Mouse (Mus musculus) urinary bladder, postnatal 10 days (tissue): ENCODE results near the gene Fam118a.
"Not testable (repeated sequence)": the region's sequence is repeated elsewhere in the genome, so short reads cannot be mapped to it uniquely, and the experiment has no call there.

Experiments used
- DNase-seq: peaks from one replicate; pipeline ENCODE4 v3.0.0; 2022; ENCODE audit warnings: low spot score

The Fam118a gene

GRCm38 (mm10) chr15:85028648-85029047 lies at the start of gene Fam118a:
TSS of gene Fam118a (plus strand) at chr15:85028948.
- not testable (repeated sequence) for DNase-seq

GRCm38 (mm10) chr15:84981609-84982313 lies 47.0 kb upstream of the Fam118a start:
- DNase-seq = no peak

GRCm38 (mm10) chr15:84982888-84983287 lies 45.9 kb upstream of the Fam118a start:
- DNase-seq = no peak

- no peak for DNase-seq
Observed at GRCm38 (mm10) chr15:84983721-84984120, 45.0 kb upstream of the Fam118a start.

- DNase-seq = no peak
Observed at GRCm38 (mm10) chr15:84985516-84986160, 43.1 kb upstream of the Fam118a start.

- no peak for DNase-seq
Observed at GRCm38 (mm10) chr15:84986171-84987019, 42.4 kb upstream of the Fam118a start.

- no peak for DNase-seq
Observed at GRCm38 (mm10) chr15:84987020-84987815, 41.5 kb upstream of the Fam118a start.

GRCm38 (mm10) chr15:84987874-84988825 lies 40.6 kb upstream of the Fam118a start, which contains the start of gene 5031439G07Rik:
TSS of gene 5031439G07Rik (minus strand) at chr15:84988551.
- DNase-seq = peak; percentile 54

- no peak for DNase-seq
Observed at GRCm38 (mm10) chr15:84989098-84989497, 39.6 kb upstream of the Fam118a start.

- DNase-seq = no peak
Observed at GRCm38 (mm10) chr15:84989771-84990170, 39.0 kb upstream of the Fam118a start.

- DNase-seq = no peak
Observed at GRCm38 (mm10) chr15:84994498-84994897, 34.2 kb upstream of the Fam118a start.

- no peak for DNase-seq
Observed at GRCm38 (mm10) chr15:84995041-84995440, 33.7 kb upstream of the Fam118a start.

- DNase-seq = no peak
Observed at GRCm38 (mm10) chr15:84995967-84996366, 32.8 kb upstream of the Fam118a start.

GRCm38 (mm10) chr15:84997768-84998454 lies 30.8 kb upstream of the Fam118a start:
- no peak for DNase-seq

GRCm38 (mm10) chr15:84999911-85000310 lies 28.8 kb upstream of the Fam118a start:
- no peak for DNase-seq

- DNase-seq = peak; percentile 68
Observed at GRCm38 (mm10) chr15:85000984-85001982, 27.5 kb upstream of the Fam118a start.

- DNase-seq = no peak
Observed at GRCm38 (mm10) chr15:85009666-85010065, 19.1 kb upstream of the Fam118a start.

GRCm38 (mm10) chr15:85011895-85012661 lies 16.7 kb upstream of the Fam118a start:
- no peak for DNase-seq
